Mouse (Mus musculus) CD4-positive, CD25-positive, alpha-beta regulatory T cell, adult 9 weeks (primary cell): ENCODE results near the gene A930018P22Rik. TPM values are rescaled to one million over a fixed set of nuclear protein-coding genes. Genes with fewer than 3 reads are reported as not detected.

Experiments
- polyA plus RNA-seq: library from polyadenylated mRNA; unstranded; fragments of 100-300 nt; shearing (Covaris generic); gene quantifications from one replicate; pipeline ENCODE4 v1.2.1, GENCODE M21; 2017

The A930018P22Rik gene
- polyA plus RNA-seq, result not detected

GRCm38 (mm10) chr2:104122505-104123378 is at the start of gene A930018P22Rik:
TSS of gene A930018P22Rik (plus strand) at chr2:104122769.

GRCm38 (mm10) chr2:104095741-104096213 is 26.8 kb upstream of the A930018P22Rik start, which contains the start of gene Cd59a:
TSS of gene Cd59a (plus strand) at chr2:104095801.

Other genes with a start within 250 kb of the A930018P22Rik start
- not detected for gene Lmo2, start 164.8 kb upstream of the A930018P22Rik start, polyA plus RNA-seq
- 59.5 TPM for gene Fbxo3, start 95.0 kb upstream of the A930018P22Rik start, polyA plus RNA-seq
- gene 4931422A03Rik, start 94.4 kb upstream of the A930018P22Rik start, polyA plus RNA-seq, result 4.4 TPM
- gene Gm10912, start 56.9 kb upstream of the A930018P22Rik start, polyA plus RNA-seq, result 0.22 TPM
- not detected for gene Gm10799, start 54.2 kb upstream of the A930018P22Rik start, polyA plus RNA-seq
- gene Cd59b, start 52.9 kb upstream of the A930018P22Rik start, polyA plus RNA-seq, result not detected
- gene Cd59a, start 27.0 kb upstream of the A930018P22Rik start, polyA plus RNA-seq, result not detected